Comparison of ENCODE assay signal across 15 mouse cellular contexts in the genomic region with DNA sequence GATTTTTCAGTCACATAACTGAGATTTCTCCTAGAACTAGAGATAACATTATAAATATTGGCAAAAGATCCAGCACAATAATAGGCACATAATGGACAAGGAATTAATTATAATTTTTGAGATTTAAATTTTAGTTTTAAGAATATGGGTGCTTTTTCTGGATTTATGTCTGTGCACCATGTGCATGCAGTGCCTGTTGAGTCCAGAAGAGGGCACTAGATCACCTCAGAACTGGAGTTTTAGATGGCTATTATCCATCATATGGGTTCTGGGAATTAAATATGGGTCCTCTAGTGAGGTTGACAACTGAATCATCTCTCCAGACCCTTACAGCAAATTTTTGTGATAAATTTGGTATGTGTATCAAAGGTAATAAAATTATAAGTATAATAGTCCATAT. TPM values are rescaled to one million over a fixed set of nuclear protein-coding genes. Genes with fewer than 3 reads are reported as not detected.
DNase-seq lines count a peak whose midpoint lies in the region; ATAC-seq and TF ChIP-seq lines count a peak whose summit lies in the region.
"Had no signal": no experiment of that assay in that cellular context is flagged by ENCODE, and none has a peak within 500 bp of the region (broad histone marks: within the 10 kb centered on the region; RNA-seq: fewer than 3 reads in every experiment).

No protein-coding gene starts in this region.

- no peak overlapping the region for H3K4me2 ChIP-seq in kidney, embryonic 15.5 days
- no peak overlapping the region for H3K4me2 ChIP-seq in lung, embryonic 14.5 days
- H3K4me2 ChIP-seq: limb, embryonic 12.5 days; neural tube, embryonic 15.5 days had no signal

- H3K27ac ChIP-seq in kidney, adult 2 months (ENCODE audit: insufficient read depth, low read depth, low read length) = no peak overlapping the region
- no peak overlapping the region for H3K27ac ChIP-seq in kidney, embryonic 15.5 days
- no peak overlapping the region for H3K27ac ChIP-seq in lung, embryonic 14.5 days (ENCODE audit: low read depth)
- H3K27ac ChIP-seq: limb, embryonic 12.5 days; neural tube, embryonic 15.5 days had no signal

- H3K9ac ChIP-seq in kidney, embryonic 15.5 days = no peak overlapping the region
- H3K9ac ChIP-seq in lung, embryonic 14.5 days = no peak overlapping the region
- H3K9ac ChIP-seq: limb, embryonic 12.5 days; neural tube, embryonic 15.5 days had no signal

- H3K9me3 ChIP-seq in kidney, embryonic 15.5 days (replicated peaks) = no peaks in the 10 kb centered on the region
- no peaks in the 10 kb centered on the region for H3K9me3 ChIP-seq in lung, embryonic 14.5 days (ENCODE audit: low read depth, low read length)
- H3K9me3 ChIP-seq: limb, embryonic 12.5 days; neural tube, embryonic 15.5 days had no signal

- no peaks in the 10 kb centered on the region for H3K36me3 ChIP-seq in kidney, adult 2 months (ENCODE audit: control insufficient read depth, insufficient read depth, low read length)
- H3K36me3 ChIP-seq in kidney, embryonic 15.5 days = no peaks in the 10 kb centered on the region
- H3K36me3 ChIP-seq in lung, embryonic 14.5 days (ENCODE audit: insufficient read depth) = no peaks in the 10 kb centered on the region
- H3K36me3 ChIP-seq: limb, embryonic 12.5 days; neural tube, embryonic 15.5 days had no signal

- no peak overlapping the region for H3K4me3 ChIP-seq in kidney, adult 2 months (ENCODE audit: insufficient read depth, low read depth, low read length)
- no peak overlapping the region for H3K4me3 ChIP-seq in kidney, embryonic 15.5 days (replicated peaks)
- H3K4me3 ChIP-seq in lung, embryonic 14.5 days (ENCODE audit: low read depth, low read length) = no peak overlapping the region
- H3K4me3 ChIP-seq: limb, embryonic 12.5 days; neural tube, embryonic 15.5 days had no signal

- no peaks in the 10 kb centered on the region for H3K4me1 ChIP-seq in kidney, adult 2 months (ENCODE audit: control insufficient read depth, insufficient read depth, low read length)
- H3K4me1 ChIP-seq in kidney, embryonic 15.5 days = no peaks in the 10 kb centered on the region
- no peaks in the 10 kb centered on the region for H3K4me1 ChIP-seq in lung, embryonic 14.5 days (ENCODE audit: insufficient read depth)
- H3K4me1 ChIP-seq: limb, embryonic 12.5 days; neural tube, embryonic 15.5 days had no signal

- peak; percentile 2 for DNase-seq in adrenal gland, postnatal 25 days
- no peak for DNase-seq in adrenal gland, adult (ENCODE audit: inconsistent age in 2 of 2, low spot score in 1 of 2)
- DNase-seq in kidney, adult 2 months = no peak
- DNase-seq in lung, embryonic 14.5 days = peak; percentile 48
- DNase-seq in lung, postnatal 25 days (ENCODE audit: low spot score) = no peak
- DNase-seq in lung, postnatal 14 days = peak; percentile 21
- no peak for DNase-seq in layer of hippocampus, postnatal 36 days
- DNase-seq: right cerebral cortex, postnatal 14 days had no signal

- no peak for TF ChIP-seq POLR2A in kidney, adult 2 months (IDR thresholded peaks at IDR 0.05; ENCODE audit: low read depth, low read length)

- peak; percentile 18; the same call in 1 of the 2 replicates for TF ChIP-seq CTCF in kidney, adult 2 months (conservative IDR thresholded peaks at IDR 0.05; ENCODE audit: insufficient read depth, insufficient read length, low read depth, low read length)
- peak; percentile 52 for TF ChIP-seq CTCF in lung, embryonic 14.5 days (IDR thresholded peaks at IDR 0.05; ENCODE audit: low read depth)

- ATAC-seq in kidney, embryonic 15.5 days (replicated peaks; ENCODE audit: low FRiP score) = no peak
- ATAC-seq in lung, embryonic 14.5 days (ENCODE audit: insufficient read depth) = no peak
- ATAC-seq: inflammation-experienced regulatory T-cells, adult 6 months had no signal

- H3K27me3 ChIP-seq in kidney, adult 2 months (replicated peaks; ENCODE audit: control insufficient read depth, insufficient read depth, low read length) = no peaks in the 10 kb centered on the region
- no peaks in the 10 kb centered on the region for H3K27me3 ChIP-seq in kidney, embryonic 15.5 days
- H3K27me3 ChIP-seq in lung, embryonic 14.5 days (ENCODE audit: insufficient read depth, low read length) = no peaks in the 10 kb centered on the region
- H3K27me3 ChIP-seq: limb, embryonic 12.5 days; neural tube, embryonic 15.5 days had no signal

RNA-seq across cellular contexts. Expression of a gene that starts 21.8 kb away (rescaled TPM):
- total RNA-seq in adrenal gland, postnatal 25 days (2021) = 5.5 and 5.9 TPM in 2 replicates
- polyA plus RNA-seq in kidney, adult 2 months (2012; rRNA removed) = 1.0 and 1.1 TPM in 2 replicates
- polyA plus RNA-seq in kidney, embryonic 15.5 days (2015; fragmentation: Nextera tagmentation; extraction: Ambion mirVana) = 1.4 and 1.6 TPM in 2 replicates
- polyA plus RNA-seq in lung, embryonic 14.5 days (2014; fragmentation: Nextera tagmentation; extraction: Ambion mirVana) = 25.2 and 32.1 TPM in 2 replicates
- 1 to 10 TPM in 1 of 2 experiments, under 1 TPM in 1; 0.96 to 1.1 TPM for total RNA-seq in layer of hippocampus, postnatal 36 days (2021)
- total RNA-seq: common myeloid progenitor, adult 5-6 weeks; megakaryocyte progenitor cell, adult 5-6 weeks; monocyte, adult 5-6 weeks had no signal

Comparison
In these comparisons a context has a peak if more than half of its experiments do, and no peak if none do; other contexts are left out.
1. DNase-seq: peak in adrenal gland, postnatal 25 days (single experiment), lung, embryonic 14.5 days (single experiment) and lung, postnatal 14 days (single experiment); none in adrenal gland, adult (0 of 2), kidney, adult 2 months (single experiment), lung, postnatal 25 days (single experiment) and layer of hippocampus, postnatal 36 days (0 of 2).
2. RNA of a gene that starts 21.8 kb away (polyA plus RNA-seq): 25.2 to 32.1 TPM in lung, embryonic 14.5 days; 1.4 to 1.6 TPM in kidney, embryonic 15.5 days and 1.0 to 1.1 TPM in kidney, adult 2 months; every median in the first group is over 10 times any median in the second.